Mouse (Mus musculus): ENCODE results near the gene Galnt16. TPM values are rescaled to one million over a fixed set of nuclear protein-coding genes. Genes with fewer than 3 reads are reported as not detected.
A peak's percentile ranks its signal among the peaks of the same experiment; 100 is the strongest.

The Galnt16 gene
- polyA plus RNA-seq, 1 experiment = 30.7 TPM

GRCm38 (mm10) chr12:80668391-80668790 is 150.3 kb downstream of the Galnt16 start:
- Histone ChIP-seq H3K4me1 (ENCODE audit: control insufficient read depth, insufficient read depth, low read length) (no peaks in the 10 kb centered on the region), H3K27ac (ENCODE audit: insufficient read depth, low read length) (no peak overlapping the region), H3K4me3 (ENCODE audit: insufficient read depth, low read length) (no peak overlapping the region)
- no peak for TF ChIP-seq POLR2A (IDR thresholded peaks at IDR 0.05; ENCODE audit: extremely low read depth, insufficient read depth, low read length)
- TF ChIP-seq CTCF (IDR thresholded peaks at IDR 0.05; ENCODE audit: extremely low read depth, insufficient read depth, low read length) = no peak

GRCm38 (mm10) chr12:80673170-80673569 is 155.1 kb downstream of the Galnt16 start:
- Histone ChIP-seq H3K4me1 (ENCODE audit: control insufficient read depth, insufficient read depth, low read length) (no peaks in the 10 kb centered on the region), H3K4me3 (ENCODE audit: insufficient read depth, low read length) (no peak overlapping the region), H3K27ac (ENCODE audit: insufficient read depth, low read length) (no peak overlapping the region)
- TF ChIP-seq CTCF (IDR thresholded peaks at IDR 0.05; ENCODE audit: extremely low read depth, insufficient read depth, low read length) = peak; percentile 78
- no peak for TF ChIP-seq POLR2A (IDR thresholded peaks at IDR 0.05; ENCODE audit: extremely low read depth, insufficient read depth, low read length)

Other genes with a start within 250 kb of the Galnt16 start
- 49.4 and 51.2 TPM in 2 replicates for gene Dcaf5, start 81.7 kb upstream of the Galnt16 start, polyA plus RNA-seq (2012; rRNA removed)
- gene Exd2, start 55.2 kb upstream of the Galnt16 start, polyA plus RNA-seq (2012; rRNA removed) = 128 and 146 TPM in 2 replicates
- 28.8 and 31.0 TPM in 2 replicates for gene Slc39a9, start 125.6 kb downstream of the Galnt16 start, polyA plus RNA-seq (2012; rRNA removed)
- gene Erh, start 126.1 kb downstream of the Galnt16 start, polyA plus RNA-seq (2012; rRNA removed) = 87.9 and 89.3 TPM in 2 replicates
- gene Plekhd1, start 174.3 kb downstream of the Galnt16 start, polyA plus RNA-seq (2012; rRNA removed) = 2.3 and 2.6 TPM in 2 replicates
- gene Ccdc177, start 242.4 kb downstream of the Galnt16 start, polyA plus RNA-seq (2012; rRNA removed) = 5.6 and 7.5 TPM in 2 replicates

Measured in cortical plate, adult 2 months (tissue).